Mouse (Mus musculus) small intestine, adult 2 months (tissue): Measurements from ENCODE around the gene Ccl28. TPM values are rescaled to one million over a fixed set of nuclear protein-coding genes. Genes with fewer than 3 reads are reported as not detected.

Experiments used
- H3K27ac ChIP-seq: fragments of 200-500 bp; 2 replicates; pipeline ENCODE4 v1.5.1; 2012; ENCODE audit warnings: low read depth, low read length, control low read depth, inconsistent platforms; ENCODE audit not compliant: insufficient read depth
- H3K27me3 ChIP-seq: fragments of 200-500 bp; 2 replicates; pipeline ENCODE4 v1.6.1; 2012; ENCODE audit warnings: mild to moderate bottlenecking, moderate library complexity, low read length, inconsistent platforms; ENCODE audit not compliant: control insufficient read depth, insufficient read depth
- H3K36me3 ChIP-seq: fragments of 200-500 bp; 2 replicates; pipeline ENCODE4 v1.6.1; 2012; ENCODE audit warnings: mild to moderate bottlenecking, low read length, control low read depth, inconsistent platforms; ENCODE audit not compliant: control insufficient read depth, insufficient read depth
- H3K4me1 ChIP-seq: fragments of 200-500 bp; 2 replicates; pipeline ENCODE4 v1.6.1; 2012; ENCODE audit warnings: low read length, inconsistent platforms, mixed read lengths; ENCODE audit not compliant: control insufficient read depth, insufficient read depth, insufficient read length
- H3K4me3 ChIP-seq: fragments of 200-500 bp; 2 replicates; pipeline ENCODE4 v1.5.1; 2012; ENCODE audit warnings: low read depth, mild to moderate bottlenecking, control low read depth, inconsistent platforms, low read length, moderate library complexity
- CTCF ChIP-seq: fragments of 200-500 bp; IDR thresholded peaks from 2 replicates; pipeline ENCODE4 v1.5.1; 2012; ENCODE audit warnings: low read depth, mild to moderate bottlenecking, control low read depth, inconsistent platforms, low read length, moderate library complexity, mixed read lengths; ENCODE audit not compliant: insufficient replicate concordance, insufficient read length; ENCODE audit errors: extremely low read depth
- POLR2A ChIP-seq: fragments of 200-500 bp; IDR thresholded peaks from 2 replicates; pipeline ENCODE4 v1.6.1; 2012; ENCODE audit warnings: low read depth, mild to moderate bottlenecking, control low read depth, inconsistent platforms, low read length, moderate library complexity
- WGBS: fragments of 180-500 bp; shearing (Covaris S2); methylation state at CpG from one replicate; pipeline ENCODE4 v1.1.7; 2018; 5-methylcytosine and 5-hydroxymethylcytosine counted together
- polyA plus RNA-seq: library from polyadenylated mRNA; depleted of rRNA; stranded (reverse); fragments of >200 nt; gene quantifications from 2 replicates; pipeline ENCODE4 v1.2.3, GENCODE M21; 2012

Ccl28 gene
- polyA plus RNA-seq, 1 experiment = 2.4 TPM

GRCm38 (mm10) chr13:119638449-119638848 lies 14.8 kb downstream of the Ccl28 start:
- TF ChIP-seq POLR2A = no peak
- no peak for TF ChIP-seq CTCF
- WGBS = 82% methylated on average over 5 of the region's 5 CpGs
- H3K4me1 ChIP-seq = no peaks in the 10 kb centered on the region
- H3K27me3 ChIP-seq = no peaks in the 10 kb centered on the region
- H3K27ac ChIP-seq = no peak overlapping the region
- peaks cover 2% of the 10 kb centered on the region for H3K36me3 ChIP-seq
- H3K4me3 ChIP-seq = no peak overlapping the region

- 76% methylated on average over 5 of the region's 5 CpGs for WGBS
- peaks cover 2% of the 10 kb centered on the region for H3K36me3 ChIP-seq
- no peaks in the 10 kb centered on the region for H3K27me3 ChIP-seq
- no peaks in the 10 kb centered on the region for H3K4me1 ChIP-seq
- H3K27ac ChIP-seq = no peak overlapping the region
- H3K4me3 ChIP-seq = no peak overlapping the region
- TF ChIP-seq POLR2A = no peak
Observed at GRCm38 (mm10) chr13:119639302-119639701, 15.7 kb downstream of the Ccl28 start.

- 46% methylated on average over 4 of the region's 4 CpGs for WGBS
- H3K36me3 ChIP-seq = peaks cover 2% of the 10 kb centered on the region
- H3K4me3 ChIP-seq = no peak overlapping the region
- TF ChIP-seq POLR2A (no peak), CTCF (no peak)
- no peaks in the 10 kb centered on the region for H3K27me3 ChIP-seq
- H3K4me1 ChIP-seq = no peaks in the 10 kb centered on the region
- no peak overlapping the region for H3K27ac ChIP-seq
Observed at GRCm38 (mm10) chr13:119640504-119640903, 16.9 kb downstream of the Ccl28 start.

GRCm38 (mm10) chr13:119641145-119641544 lies 17.5 kb downstream of the Ccl28 start:
- no peak overlapping the region for H3K4me3 ChIP-seq
- TF ChIP-seq POLR2A (no peak), CTCF (no peak)
- no peak overlapping the region for H3K27ac ChIP-seq
- H3K36me3 ChIP-seq = peaks cover 8% of the 10 kb centered on the region
- H3K4me1 ChIP-seq = no peaks in the 10 kb centered on the region
- WGBS = 73% methylated on average over 7 of the region's 7 CpGs
- H3K27me3 ChIP-seq = no peaks in the 10 kb centered on the region

GRCm38 (mm10) chr13:119644769-119645168 lies 21.1 kb downstream of the Ccl28 start:
- TF ChIP-seq POLR2A (no peak), CTCF (no peak)
- H3K27ac ChIP-seq = no peak overlapping the region
- 79% methylated on average over 5 of the region's 5 CpGs for WGBS
- H3K36me3 ChIP-seq = peaks cover 19% of the 10 kb centered on the region
- no peaks in the 10 kb centered on the region for H3K27me3 ChIP-seq
- no peak overlapping the region for H3K4me3 ChIP-seq
- H3K4me1 ChIP-seq = no peaks in the 10 kb centered on the region

- peaks cover 29% of the 10 kb centered on the region for H3K36me3 ChIP-seq
- TF ChIP-seq CTCF = no peak
- no peak for TF ChIP-seq POLR2A
- 98% methylated on average over 1 of the region's 1 CpGs for WGBS
- H3K27ac ChIP-seq = no peak overlapping the region
- H3K27me3 ChIP-seq = no peaks in the 10 kb centered on the region
- H3K4me3 ChIP-seq = no peak overlapping the region
- H3K4me1 ChIP-seq = no peaks in the 10 kb centered on the region
Observed at GRCm38 (mm10) chr13:119646511-119646910, 22.9 kb downstream of the Ccl28 start.

- Histone ChIP-seq H3K27me3 (no peaks in the 10 kb centered on the region), H3K36me3 (peaks cover 41% of the 10 kb centered on the region), H3K27ac (no peak overlapping the region), H3K4me1 (no peaks in the 10 kb centered on the region), H3K4me3 (no peak overlapping the region)
- 79% methylated on average over 15 of the region's 15 CpGs for WGBS
- TF ChIP-seq POLR2A (no peak), CTCF (no peak)
Observed at GRCm38 (mm10) chr13:119648891-119649698, 25.5 kb downstream of the Ccl28 start.

- Histone ChIP-seq H3K36me3 (peaks cover 41% of the 10 kb centered on the region), H3K27me3 (no peaks in the 10 kb centered on the region), H3K4me3 (no peak overlapping the region), H3K27ac (no peak overlapping the region), H3K4me1 (no peaks in the 10 kb centered on the region)
- TF ChIP-seq CTCF (no peak), POLR2A (no peak)
- 83% methylated on average over 1 of the region's 1 CpGs for WGBS
Observed at GRCm38 (mm10) chr13:119649699-119650046, 26.1 kb downstream of the Ccl28 start.
